Mouse (Mus musculus) CH12.LX (cell line): ENCODE measurements at regions not wholly inside any gene's neighbourhood (a gene's known extent, or its start where the extent isn't known, plus 50 kb on each side); places are given as distances from the start of the nearest gene placed in this dataset.

ENCODE experiments used
- DNase-seq: peaks from one replicate; pipeline ENCODE4 v3.0.0-alpha.2; 2013; ENCODE audit errors: extremely low read depth
- H3K27ac ChIP-seq: 2 replicates; pipeline ENCODE4 v1.5.1; 2012; ENCODE audit warnings: low read depth, mild to moderate bottlenecking, control low read depth, moderate library complexity; ENCODE audit not compliant: insufficient read depth
- H3K27me3 ChIP-seq: replicated peaks from 2 replicates; pipeline ENCODE3; 2012; ENCODE audit warnings: inconsistent platforms
- H3K36me3 ChIP-seq, 2 experiments: replicated peaks in 1 of 2; 2 replicates each; pipeline versions ENCODE3 to v1.6.1; 2012; ENCODE audit warnings: inconsistent platforms in 1 of 2, low read length in 1 of 2, mild to moderate bottlenecking in 1 of 2, mixed read lengths in 1 of 2, moderate library complexity in 1 of 2; ENCODE audit not compliant: control insufficient read depth in 1 of 2, insufficient read depth in 1 of 2
- H3K4me1 ChIP-seq, 2 experiments: 2 replicates each; pipeline ENCODE4 v1.6.1; 2012; ENCODE audit warnings: inconsistent platforms in 1 of 2, moderate library complexity in 1 of 2; ENCODE audit not compliant: insufficient read depth in 2 of 2, control insufficient read depth in 1 of 2
- H3K4me2 ChIP-seq: 2 replicates; pipeline ENCODE4 v1.6.1; 2012; ENCODE audit warnings: low read depth, mild to moderate bottlenecking, control low read depth; ENCODE audit not compliant: poor library complexity, insufficient read depth, severe bottlenecking
- H3K4me3 ChIP-seq, 3 experiments: fragments of 150-350 bp in 1 of 3; sonication (generic) in 1 of 3; replicated peaks in 1 of 3; 2 replicates each; pipeline versions ENCODE3 to v1.5.1; 2011 to 2012; ENCODE audit warnings: low read depth in 2 of 3, low read length in 2 of 3, mild to moderate bottlenecking in 2 of 3, moderate library complexity in 2 of 3, control low read depth in 1 of 3, improper control_type of control experiment in 1 of 3, inconsistent platforms in 1 of 3, mixed read lengths in 1 of 3; ENCODE audit not compliant: poor library complexity in 1 of 3
- H3K79me2 ChIP-seq: replicated peaks from 2 replicates; pipeline ENCODE4 v1.6.1; 2012; ENCODE audit warnings: mild to moderate bottlenecking, moderate library complexity; ENCODE audit not compliant: control insufficient read depth, poor library complexity, insufficient read depth, severe bottlenecking; ENCODE audit errors: extremely low read depth
- H3K9ac ChIP-seq: 2 replicates; pipeline ENCODE4 v1.6.1; 2012; ENCODE audit warnings: low read depth, mild to moderate bottlenecking, control low read depth, moderate library complexity; ENCODE audit not compliant: insufficient read depth
- H3K9me3 ChIP-seq: replicated peaks from 2 replicates; pipeline ENCODE3; 2012; ENCODE audit warnings: low read length, inconsistent platforms, mixed read lengths
- CHD1 ChIP-seq: IDR thresholded peaks from 2 replicates; pipeline ENCODE4 v1.6.1; 2012; ENCODE audit warnings: low read depth, low read length, improper control_type of control experiment, inconsistent platforms
- E2F4 ChIP-seq: IDR thresholded peaks from 2 replicates; pipeline ENCODE4 v1.6.1; 2011; ENCODE audit warnings: low read depth, low read length, improper control_type of control experiment; ENCODE audit not compliant: insufficient replicate concordance
- EP300 ChIP-seq: IDR thresholded peaks from 2 replicates; pipeline ENCODE4 v1.6.1; 2011; ENCODE audit warnings: low read length, improper control_type of control experiment
- HCFC1 ChIP-seq: IDR thresholded peaks from 2 replicates; pipeline ENCODE4 v1.6.1; 2012; ENCODE audit warnings: low read depth, mild to moderate bottlenecking, inconsistent platforms, low read length, improper control_type of control experiment
- IRF4 ChIP-seq: IDR thresholded peaks from 2 replicates; pipeline ENCODE4 v1.6.1; 2014; ENCODE audit warnings: low read depth, mild to moderate bottlenecking, inconsistent platforms, low read length, improper control_type of control experiment
- JUN ChIP-seq: IDR thresholded peaks from 2 replicates; pipeline ENCODE4 v1.6.1; 2011; ENCODE audit warnings: low read depth, mild to moderate bottlenecking, low read length, improper control_type of control experiment, moderate library complexity; ENCODE audit not compliant: insufficient read depth
- JUND ChIP-seq: conservative IDR thresholded peaks from 2 replicates; pipeline ENCODE4 v1.6.1; 2011; ENCODE audit warnings: low read depth, low read length, improper control_type of control experiment
- MAFK ChIP-seq: IDR thresholded peaks from 2 replicates; pipeline ENCODE4 v1.6.1; 2011; ENCODE audit warnings: low read length, improper control_type of control experiment; ENCODE audit not compliant: insufficient replicate concordance
- MAX ChIP-seq: IDR thresholded peaks from 2 replicates; pipeline ENCODE4 v1.6.1; 2011; ENCODE audit warnings: low read length, improper control_type of control experiment
- MEF2A ChIP-seq: IDR thresholded peaks from 2 replicates; pipeline ENCODE4 v1.6.1; 2014; ENCODE audit warnings: low read depth, mild to moderate bottlenecking, inconsistent platforms, low read length, improper control_type of control experiment, borderline replicate concordance
- MYC ChIP-seq: IDR thresholded peaks from 2 replicates; pipeline ENCODE4 v1.6.1; 2011; ENCODE audit warnings: low read depth, mild to moderate bottlenecking, improper control_type of control experiment, low read length
- NRF1 ChIP-seq: IDR thresholded peaks from 2 replicates; pipeline ENCODE4 v1.6.1; 2014; ENCODE audit warnings: low read depth, mild to moderate bottlenecking, inconsistent platforms, low read length, improper control_type of control experiment, moderate library complexity
- POLR2A ChIP-seq: IDR thresholded peaks from 2 replicates; pipeline ENCODE4 v1.6.1; 2011; ENCODE audit warnings: low read depth, mild to moderate bottlenecking, improper control_type of control experiment, low read length
- POLR2AphosphoS2 ChIP-seq: IDR thresholded peaks from 2 replicates; pipeline ENCODE4 v1.6.1; 2011; ENCODE audit warnings: low read depth, low read length, improper control_type of control experiment
- RAD21 ChIP-seq: IDR thresholded peaks from 2 replicates; pipeline ENCODE4 v1.6.1; 2011; ENCODE audit warnings: low read depth, mild to moderate bottlenecking, low read length, improper control_type of control experiment, moderate library complexity
- RCOR1 ChIP-seq: conservative IDR thresholded peaks from 2 replicates; pipeline ENCODE4 v1.6.1; 2012; ENCODE audit warnings: low read depth, mild to moderate bottlenecking, inconsistent platforms, low read length, improper control_type of control experiment
- SIN3A ChIP-seq: IDR thresholded peaks from 2 replicates; pipeline ENCODE4 v1.6.1; 2012; ENCODE audit warnings: low read length, improper control_type of control experiment, inconsistent platforms
- TBP ChIP-seq: conservative IDR thresholded peaks from 2 replicates; pipeline ENCODE4 v1.6.1; 2011; ENCODE audit warnings: low read depth, low read length, improper control_type of control experiment
- TCF12 ChIP-seq: IDR thresholded peaks from 2 replicates; pipeline ENCODE4 v1.6.1; 2014; ENCODE audit warnings: low read depth, mild to moderate bottlenecking, inconsistent platforms, low read length, improper control_type of control experiment
- USF2 ChIP-seq: conservative IDR thresholded peaks from 2 replicates; pipeline ENCODE4 v1.6.1; 2011; ENCODE audit warnings: low read depth, low read length, improper control_type of control experiment
- ZC3H11A ChIP-seq: IDR thresholded peaks from 2 replicates; pipeline ENCODE4 v1.6.1; 2012; ENCODE audit warnings: low read depth, mild to moderate bottlenecking, inconsistent platforms, low read length, improper control_type of control experiment
- ZKSCAN1 ChIP-seq: IDR thresholded peaks from 2 replicates; pipeline ENCODE4 v1.6.1; 2012; ENCODE audit warnings: low read depth, inconsistent platforms, low read length, improper control_type of control experiment, borderline replicate concordance
- ZNF384 ChIP-seq: IDR thresholded peaks from 2 replicates; pipeline ENCODE4 v1.6.1; 2012; ENCODE audit warnings: low read depth, low read length, improper control_type of control experiment, inconsistent platforms
- dilution Hi-C: fragments of 300-500 bp; cut with MboI; formaldehyde crosslinking; loops from 2 replicates; pipeline ENCODE4 v1.14.3; 2020; ENCODE audit warnings: low sequenced_read_pairs; ENCODE audit not compliant: extremely low pct_unique_long_range_greater_than_20kb, extremely low pct_ligation_motif_present
- in situ Hi-C: fragments of 300-500 bp; cut with MboI; formaldehyde crosslinking; loops from 3 replicates; pipeline ENCODE4 v1.14.3; 2019; ENCODE audit warnings: low sequenced_read_pairs, low pct_ligation_motif_present, low pct_unique_long_range_greater_than_20kb, mixed read lengths

- in situ Hi-C loops (no loop called here), dilution Hi-C loops (no loop called here)
- TF ChIP-seq ZKSCAN1 (no peak), RAD21 (no peak), NRF1 (no peak), JUN (no peak), ZNF384 (no peak), MAX (no peak), TBP (no peak), TCF12 (no peak), MEF2A (no peak), MYC (no peak), RCOR1 (no peak)
- Histone ChIP-seq H3K9ac (no peak overlapping the region), H3K4me3 (no peak overlapping the region), H3K79me2 (no peaks in the 10 kb centered on the region), H3K4me1 (no peaks in the 10 kb centered on the region), H3K27ac (no peak overlapping the region), H3K4me2 (no peak overlapping the region), H3K27me3 (no peaks in the 10 kb centered on the region), H3K36me3 (no peaks in the 10 kb centered on the region), H3K9me3 (peaks cover 5% of the 10 kb centered on the region)
- no peak for DNase-seq
These were observed 544.1 kb upstream of the Tusc1 start for GRCm38 (mm10) chr4:93879351-93879872.

GRCm38 (mm10) chr4:93873271-93873670 is 538.0 kb upstream of the Tusc1 start:
- no peak for DNase-seq
- dilution Hi-C loops: no loop called here
- in situ Hi-C loops: no loop called here

More at GRCm38 (mm10) chr4:93873271-93873670, 538.0 kb upstream of the Tusc1 start:
- H3K79me2 ChIP-seq: no peaks in the 10 kb centered on the region
- no peaks in the 10 kb centered on the region for H3K36me3 ChIP-seq
- H3K4me3 ChIP-seq: no peak overlapping the region
- H3K27ac ChIP-seq: no peak overlapping the region
- no peaks in the 10 kb centered on the region for H3K27me3 ChIP-seq
- H3K9me3 ChIP-seq: peaks cover 2% of the 10 kb centered on the region
- no peak overlapping the region for H3K9ac ChIP-seq
- no peak overlapping the region for H3K4me2 ChIP-seq
- no peak for TF ChIP-seq SIN3A
- TF ChIP-seq IRF4: no peak
- no peak for TF ChIP-seq USF2
- no peak for TF ChIP-seq ZC3H11A
- no peak for TF ChIP-seq JUN
- TF ChIP-seq TCF12: no peak
- no peak for TF ChIP-seq POLR2A
- TF ChIP-seq MYC: no peak
- TF ChIP-seq RCOR1: no peak
- no peak for TF ChIP-seq HCFC1
- no peak for TF ChIP-seq RAD21
- TF ChIP-seq POLR2AphosphoS2: no peak
- TF ChIP-seq E2F4: no peak
- TF ChIP-seq EP300: no peak
- no peak for TF ChIP-seq MAFK
- no peak for TF ChIP-seq MEF2A
- TF ChIP-seq CHD1: no peak
- TF ChIP-seq JUND: no peak
- no peaks in the 10 kb centered on the region for H3K4me1 ChIP-seq
